Comparison of ENCODE assay signal across 9 mouse cellular contexts in the genomic region with DNA sequence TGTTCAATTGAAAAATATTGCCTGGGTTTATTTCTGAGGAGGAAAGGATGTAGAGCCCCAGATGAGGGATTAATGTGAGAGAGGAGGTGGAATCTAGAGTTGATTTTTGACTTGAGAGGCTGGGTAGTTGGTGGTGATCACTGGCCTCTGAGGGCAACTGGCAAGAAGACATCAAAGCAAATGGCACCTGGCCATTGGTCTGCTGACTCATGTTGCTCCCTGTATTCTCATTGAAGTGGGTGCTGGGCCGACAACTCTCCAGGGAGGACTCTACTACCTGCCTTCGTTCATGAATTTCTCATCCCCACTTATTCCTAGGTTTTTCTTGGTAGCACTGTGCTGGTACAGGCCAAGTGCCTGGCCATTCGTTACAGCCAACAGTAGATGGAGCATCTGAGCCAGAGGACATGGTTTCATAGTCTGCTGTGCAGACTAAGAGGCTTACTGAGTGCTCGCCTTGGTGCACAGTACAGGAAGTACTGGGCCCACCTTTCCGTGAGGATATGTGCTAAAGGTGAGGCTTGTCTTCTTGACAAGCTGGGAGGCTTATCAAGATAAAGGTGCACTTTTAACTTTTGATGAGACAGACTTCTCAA. TPM values are rescaled to one million over a fixed set of nuclear protein-coding genes. Genes with fewer than 3 reads are reported as not detected.
DNase-seq lines count a peak whose midpoint lies in the region; ATAC-seq and TF ChIP-seq lines count a peak whose summit lies in the region.
"Had no signal": no experiment of that assay in that cellular context is flagged by ENCODE, and none has a peak within 500 bp of the region (broad histone marks: within the 10 kb centered on the region; RNA-seq: fewer than 3 reads in every experiment).

No protein-coding gene starts in this region.

- peak; percentile 17 for DNase-seq in gastrocnemius, adult 18-20 months (ENCODE audit: low spot score)
- no peak for DNase-seq in gastrocnemius, postnatal 36 days
- no peak for DNase-seq in spleen, adult 2 months (ENCODE audit: low read depth in 1 of 2, low spot score in 2 of 2)
- DNase-seq in spleen, postnatal 10 days (ENCODE audit: low spot score in 2 of 2): no peak
- no peak for DNase-seq in liver, embryonic 14.5 days (ENCODE audit: low read depth in 3 of 3, low spot score in 3 of 3)
- DNase-seq in thymus, postnatal 4 days: peak; percentile 24
- DNase-seq in forebrain, embryonic 14.5 days (ENCODE audit: low spot score): no peak
- no peak for DNase-seq in forebrain, embryonic 10.5 days (ENCODE audit: extremely low spot score, low spot score)

- H3K27ac ChIP-seq in spleen, adult 2 months (ENCODE audit: insufficient read depth, low read length): no peak overlapping the region
- H3K27ac ChIP-seq in liver, embryonic 14.5 days: no peak overlapping the region
- no peak overlapping the region for H3K27ac ChIP-seq in forebrain, embryonic 14.5 days (ENCODE audit: low read depth, low read length)
- H3K27ac ChIP-seq in forebrain, embryonic 10.5 days: no peak overlapping the region
- H3K27ac ChIP-seq: stomach, embryonic 15.5 days had no signal

- no peak overlapping the region for H3K4me3 ChIP-seq in spleen, adult 2 months (ENCODE audit: extremely low read depth, insufficient read depth, insufficient read length)
- H3K4me3 ChIP-seq in liver, embryonic 14.5 days (ENCODE audit: insufficient read depth in 1 of 2, low read depth in 2 of 2, low read length in 2 of 2): no peak overlapping the region
- no peak overlapping the region for H3K4me3 ChIP-seq in forebrain, embryonic 14.5 days (ENCODE audit: low read depth, low read length)
- H3K4me3 ChIP-seq in forebrain, embryonic 10.5 days: no peak overlapping the region
- H3K4me3 ChIP-seq: stomach, embryonic 15.5 days had no signal

- peak; percentile 51 for ATAC-seq in liver, embryonic 14.5 days (ENCODE audit: insufficient read depth)
- ATAC-seq in forebrain, embryonic 14.5 days: no peak

- H3K9ac ChIP-seq in liver, embryonic 14.5 days (replicated peaks): no peak overlapping the region
- H3K9ac ChIP-seq in forebrain, embryonic 14.5 days (ENCODE audit: low read length): no peak overlapping the region
- H3K9ac ChIP-seq: stomach, embryonic 15.5 days had no signal

- H3K4me1 ChIP-seq in spleen, adult 2 months (ENCODE audit: control insufficient read depth, insufficient read depth, insufficient read length): peaks cover 2% of the 10 kb centered on the region; the same call in 1 of the 2 replicates
- H3K4me1 ChIP-seq in liver, embryonic 14.5 days (replicated peaks; ENCODE audit: control insufficient read depth in 2 of 2, insufficient read depth in 2 of 2, low read length in 1 of 2): peaks cover 13 to 15% of the 10 kb centered on the region in 2 experiments
- no peaks in the 10 kb centered on the region for H3K4me1 ChIP-seq in forebrain, embryonic 14.5 days (ENCODE audit: control insufficient read depth, insufficient read depth, low read length)
- no peaks in the 10 kb centered on the region for H3K4me1 ChIP-seq in forebrain, embryonic 10.5 days

- no peak overlapping the region for H3K4me2 ChIP-seq in liver, embryonic 14.5 days (ENCODE audit: low read depth)
- no peak overlapping the region for H3K4me2 ChIP-seq in forebrain, embryonic 14.5 days (ENCODE audit: low read length)
- H3K4me2 ChIP-seq: stomach, embryonic 15.5 days had no signal

- H3K36me3 ChIP-seq in spleen, adult 2 months (ENCODE audit: control insufficient read depth, insufficient read depth, low read length): peaks cover 13% of the 10 kb centered on the region
- no peaks in the 10 kb centered on the region for H3K36me3 ChIP-seq in liver, embryonic 14.5 days (replicated peaks; ENCODE audit: control insufficient read depth, insufficient read depth, low read depth)
- peaks cover 6% of the 10 kb centered on the region; the same call in 1 of the 2 replicates for H3K36me3 ChIP-seq in forebrain, embryonic 14.5 days (ENCODE audit: control insufficient read depth, insufficient read depth, low read length)
- peaks cover 32% of the 10 kb centered on the region for H3K36me3 ChIP-seq in forebrain, embryonic 10.5 days (replicated peaks)
- H3K36me3 ChIP-seq: stomach, embryonic 15.5 days had no signal

- 60% methylated on average over 5 of the region's 5 CpGs for whole genome bisulfite sequencing in spleen, adult 2 months
- WGBS in liver, embryonic 14.5 days (ENCODE audit: insufficient replicate concordance): 55% methylated on average over 5 of the region's 5 CpGs
- whole genome bisulfite sequencing in forebrain, embryonic 14.5 days: 89% methylated on average over 5 of the region's 5 CpGs
- WGBS in forebrain, embryonic 10.5 days: 90% methylated on average over 5 of the region's 5 CpGs

- intact Hi-C loops in gastrocnemius, postnatal 36 days (cut with DNase I): no loop called here

- no peaks in the 10 kb centered on the region for H3K27me3 ChIP-seq in spleen, adult 2 months (ENCODE audit: control insufficient read depth, insufficient read depth, low read length)
- no peaks in the 10 kb centered on the region for H3K27me3 ChIP-seq in liver, embryonic 14.5 days (ENCODE audit: control insufficient read depth, insufficient read depth, low read length)
- H3K27me3 ChIP-seq in forebrain, embryonic 14.5 days (replicated peaks; ENCODE audit: control insufficient read depth, insufficient read depth, low read length): no peaks in the 10 kb centered on the region
- H3K27me3 ChIP-seq in forebrain, embryonic 10.5 days (ENCODE audit: poor library complexity, severe bottlenecking): no peaks in the 10 kb centered on the region
- H3K27me3 ChIP-seq: stomach, embryonic 15.5 days had no signal

- no peak for TF ChIP-seq EP300 in liver, embryonic 14.5 days (IDR thresholded peaks at IDR 0.05; ENCODE audit: low read depth)

- TF ChIP-seq POLR2A in spleen, adult 2 months (IDR thresholded peaks at IDR 0.05; ENCODE audit: low read depth, low read length): no peak

- peak; percentile 9; the same call in 1 of the 2 replicates for TF ChIP-seq CTCF in spleen, adult 2 months (IDR thresholded peaks at IDR 0.05; ENCODE audit: extremely low read depth, insufficient read depth, insufficient read length, insufficient replicate concordance)
- peak; percentile 66 for TF ChIP-seq CTCF in liver, embryonic 14.5 days (IDR thresholded peaks at IDR 0.05; ENCODE audit: low read depth)

- no peaks in the 10 kb centered on the region for H3K9me3 ChIP-seq in liver, embryonic 14.5 days (ENCODE audit: control insufficient read depth, low read length)
- no peaks in the 10 kb centered on the region for H3K9me3 ChIP-seq in forebrain, embryonic 14.5 days (replicated peaks; ENCODE audit: control insufficient read depth, low read length)
- H3K9me3 ChIP-seq in forebrain, embryonic 10.5 days: no peaks in the 10 kb centered on the region
- H3K9me3 ChIP-seq: stomach, embryonic 15.5 days had no signal

RNA-seq across cellular contexts. Expression of a gene that starts 53.4 kb away (rescaled TPM):
- total RNA-seq in gastrocnemius, adult 18-20 months (2021): 10 to 100 TPM; 27.8 to 29.2 TPM
- 10 to 100 TPM; 29.5 to 32.7 TPM for total RNA-seq in gastrocnemius, postnatal 36 days (2021)
- 62.4 and 69.4 TPM in 2 replicates for polyA plus RNA-seq in spleen, adult 2 months (2012; rRNA removed)
- polyA plus RNA-seq in liver, embryonic 14.5 days (2012; rRNA removed): 6.9 and 8.0 TPM in 2 replicates
- 8.1 and 10.2 TPM in 2 replicates for polyA plus RNA-seq in liver, embryonic 14.5 days (2014; fragmentation: Nextera tagmentation; extraction: Ambion mirVana)
- 31.7 and 49.8 TPM in 2 replicates for polyA plus RNA-seq in forebrain, embryonic 14.5 days (2014; fragmentation: Nextera tagmentation; extraction: Ambion mirVana)
- polyA plus RNA-seq in forebrain, embryonic 10.5 days (2016; fragmentation: Nextera tagmentation; extraction: Ambion mirVana): 39.3 and 42.4 TPM in 2 replicates

Comparison
In these comparisons a context has a peak if more than half of its experiments do, and no peak if none do; other contexts are left out.
1. DNase-seq: peak in gastrocnemius, adult 18-20 months (single experiment) and thymus, postnatal 4 days (single experiment); none in gastrocnemius, postnatal 36 days (0 of 2), spleen, adult 2 months (0 of 2), spleen, postnatal 10 days (0 of 2), liver, embryonic 14.5 days (0 of 3), forebrain, embryonic 14.5 days (single experiment) and forebrain, embryonic 10.5 days (single experiment).